Mouse (Mus musculus) activated CD4-positive, CD25-positive, alpha-beta regulatory T cell (primary cell): ENCODE measurements around the gene Asb17. TPM values are rescaled to one million over a fixed set of nuclear protein-coding genes. Genes with fewer than 3 reads are reported as not detected.

ENCODE experiments used
- polyA plus RNA-seq, 2 experiments: library from polyadenylated mRNA; unstranded; fragments of 100-300 nt; shearing (Covaris generic); gene quantifications; one replicate each; pipeline ENCODE4 v1.2.1; 2017

Asb17 gene
- under 1 TPM in 1 of 2 experiments, not detected in 1; 0.28 TPM for polyA plus RNA-seq

GRCm38 (mm10) chr3:153844030-153844429, at the start of gene Asb17:
Gene Asb17, plus strand, starts transcription at chr3:153844209.

Other genes starting within 250 kb of the Asb17 start
- 10 to 100 TPM; 29.4 to 51.9 TPM for gene St6galnac3, start 119.0 kb upstream of the Asb17 start, polyA plus RNA-seq
- gene Msh4, start 61.9 kb downstream of the Asb17 start, polyA plus RNA-seq: under 1 TPM in 1 of 2 experiments, not detected in 1; 0.23 TPM
- gene Rabggtb, start 68.8 kb downstream of the Asb17 start, polyA plus RNA-seq: 10 to 100 TPM; 27.3 to 37.0 TPM
- 10 to 100 TPM; 32.7 to 51.4 TPM for gene Acadm, start 100.4 kb downstream of the Asb17 start, polyA plus RNA-seq
- not detected for gene Slc44a5, start 129.2 kb downstream of the Asb17 start, polyA plus RNA-seq